Mouse (Mus musculus) forebrain, postnatal 0 days (tissue): ENCODE measurements at regions not wholly inside any gene's neighbourhood (a gene's known extent, or its start where the extent isn't known, plus 50 kb on each side); places are given as distances from the start of the nearest gene placed in this dataset.

Experiments used
- ATAC-seq: fragments of 200-750 bp; cut with Nextera tagmentation; 2 replicates; pipeline ENCODE4 v1.8.0; 2017; ENCODE audit warnings: mild to moderate bottlenecking, moderate library complexity
- DNase-seq: peaks from one replicate; pipeline ENCODE4 v3.0.0-alpha.2; 2015
- H3K27ac ChIP-seq: fragments of 300-500 bp; sonication (generic); 2 replicates; pipeline ENCODE4 v1.5.1; 2014; ENCODE audit warnings: low read depth, mild to moderate bottlenecking, antibody characterized with exemption, low read length, moderate library complexity, mixed read lengths
- H3K27me3 ChIP-seq: fragments of 300-500 bp; sonication (generic); 2 replicates; pipeline ENCODE4 v1.6.1; 2014; ENCODE audit warnings: mild to moderate bottlenecking, low read length, mixed read lengths; ENCODE audit not compliant: insufficient read depth
- H3K36me3 ChIP-seq: fragments of 300-500 bp; sonication (generic); 2 replicates; pipeline ENCODE4 v1.6.1; 2014; ENCODE audit warnings: mild to moderate bottlenecking, moderate library complexity; ENCODE audit not compliant: insufficient read depth
- H3K4me1 ChIP-seq: fragments of 300-500 bp; sonication (generic); 2 replicates; pipeline ENCODE4 v1.6.1; 2014; ENCODE audit warnings: antibody characterized with exemption; ENCODE audit not compliant: insufficient read depth
- H3K4me2 ChIP-seq: fragments of 300-500 bp; sonication (generic); 2 replicates; pipeline ENCODE4 v1.6.1; 2014; ENCODE audit warnings: low read depth, mild to moderate bottlenecking, moderate library complexity
- H3K4me3 ChIP-seq: fragments of 300-500 bp; sonication (generic); 2 replicates; pipeline ENCODE4 v1.5.1; 2014; ENCODE audit warnings: low read depth, low read length, mixed read lengths
- H3K9ac ChIP-seq: fragments of 300-500 bp; sonication (generic); 2 replicates; pipeline ENCODE4 v1.6.1; 2014; ENCODE audit warnings: mild to moderate bottlenecking
- H3K9me3 ChIP-seq: fragments of 300-500 bp; sonication (generic); 2 replicates; pipeline ENCODE4 v1.6.1; 2016; ENCODE audit warnings: low read length
- CTCF ChIP-seq: sonication (generic); IDR thresholded peaks from 2 replicates; pipeline ENCODE4 v1.5.1; 2016; ENCODE audit warnings: antibody characterized with exemption, control low read depth, low read depth
- WGBS: fragments of 180-500 bp; shearing (Covaris S2); extraction: QIAGEN DNeasy Blood & Tissue Kit; methylation state at CpG from one replicate; pipeline ENCODE4 v1.1.7; 2014; 5-methylcytosine and 5-hydroxymethylcytosine counted together

GRCm38 (mm10) chr11:7900266-7900665 is 686.5 kb upstream of the Igfbp3 start:
- no peak overlapping the region for H3K9ac ChIP-seq
- no peaks in the 10 kb centered on the region for H3K4me1 ChIP-seq
- no peaks in the 10 kb centered on the region for H3K27me3 ChIP-seq
- no peak overlapping the region for H3K27ac ChIP-seq
- H3K4me3 ChIP-seq, result no peak overlapping the region
- H3K36me3 ChIP-seq, result no peaks in the 10 kb centered on the region
- DNase-seq, result no peak
- TF ChIP-seq CTCF, result no peak
- no peak overlapping the region for H3K4me2 ChIP-seq
- H3K9me3 ChIP-seq, result no peaks in the 10 kb centered on the region
- ATAC-seq, result no peak

GRCm38 (mm10) chr11:7898204-7898603 is 684.5 kb upstream of the Igfbp3 start:
- no peak overlapping the region for H3K4me2 ChIP-seq
- DNase-seq (no peak), ATAC-seq (no peak)
- no peaks in the 10 kb centered on the region for H3K36me3 ChIP-seq
- no peaks in the 10 kb centered on the region for H3K9me3 ChIP-seq
- H3K4me3 ChIP-seq, result no peak overlapping the region
- 76% methylated on average over 5 of the region's 5 CpGs for WGBS
- no peaks in the 10 kb centered on the region for H3K27me3 ChIP-seq
- no peak overlapping the region for H3K9ac ChIP-seq
- H3K4me1 ChIP-seq, result no peaks in the 10 kb centered on the region
- TF ChIP-seq CTCF, result no peak
- H3K27ac ChIP-seq, result no peak overlapping the region

- DNase-seq, result no peak
- Histone ChIP-seq H3K27ac (no peak overlapping the region), H3K9ac (no peak overlapping the region), H3K4me1 (no peaks in the 10 kb centered on the region), H3K4me3 (no peak overlapping the region), H3K4me2 (no peak overlapping the region), H3K36me3 (no peaks in the 10 kb centered on the region), H3K27me3 (no peaks in the 10 kb centered on the region), H3K9me3 (no peaks in the 10 kb centered on the region)
- no peak for ATAC-seq
- 10% methylated on average over 2 of the region's 2 CpGs for WGBS
- TF ChIP-seq CTCF, result no peak
Measured at GRCm38 (mm10) chr11:7880506-7880905, 666.8 kb upstream of the Igfbp3 start.

GRCm38 (mm10) chr11:7864116-7864515 is 650.4 kb upstream of the Igfbp3 start:
- Histone ChIP-seq H3K9ac (no peak overlapping the region), H3K36me3 (no peaks in the 10 kb centered on the region), H3K27me3 (no peaks in the 10 kb centered on the region), H3K27ac (no peak overlapping the region), H3K9me3 (no peaks in the 10 kb centered on the region), H3K4me3 (no peak overlapping the region), H3K4me1 (no peaks in the 10 kb centered on the region), H3K4me2 (no peak overlapping the region)
- no peak for DNase-seq
- no peak for ATAC-seq
- TF ChIP-seq CTCF, result no peak
- 87% methylated on average over 3 of the region's 3 CpGs for WGBS

- DNase-seq (no peak), ATAC-seq (no peak)
- TF ChIP-seq CTCF, result no peak
- no peak overlapping the region for H3K9ac ChIP-seq
- H3K36me3 ChIP-seq, result no peaks in the 10 kb centered on the region
- H3K27me3 ChIP-seq, result no peaks in the 10 kb centered on the region
- H3K9me3 ChIP-seq, result no peaks in the 10 kb centered on the region
- H3K4me3 ChIP-seq, result no peak overlapping the region
- H3K27ac ChIP-seq, result no peak overlapping the region
- 82% methylated on average over 5 of the region's 5 CpGs for WGBS
- no peaks in the 10 kb centered on the region for H3K4me1 ChIP-seq
- no peak overlapping the region for H3K4me2 ChIP-seq
Measured at GRCm38 (mm10) chr11:7863711-7864110, 650.0 kb upstream of the Igfbp3 start.

GRCm38 (mm10) chr11:7862547-7862946 is 648.8 kb upstream of the Igfbp3 start:
- ATAC-seq, result no peak
- Histone ChIP-seq H3K9ac (no peak overlapping the region), H3K36me3 (no peaks in the 10 kb centered on the region), H3K27me3 (no peaks in the 10 kb centered on the region), H3K4me2 (no peak overlapping the region), H3K4me1 (no peaks in the 10 kb centered on the region), H3K4me3 (no peak overlapping the region), H3K9me3 (no peaks in the 10 kb centered on the region), H3K27ac (no peak overlapping the region)
- no peak for TF ChIP-seq CTCF
- no peak for DNase-seq

GRCm38 (mm10) chr11:7852612-7853011 is 638.9 kb upstream of the Igfbp3 start:
- 73% methylated on average over 2 of the region's 2 CpGs for whole genome bisulfite sequencing
- H3K9ac ChIP-seq, result no peak overlapping the region
- no peak overlapping the region for H3K4me3 ChIP-seq
- no peaks in the 10 kb centered on the region for H3K9me3 ChIP-seq
- no peak overlapping the region for H3K27ac ChIP-seq
- no peak for TF ChIP-seq CTCF
- no peaks in the 10 kb centered on the region for H3K4me1 ChIP-seq
- H3K27me3 ChIP-seq, result no peaks in the 10 kb centered on the region
- no peak for ATAC-seq
- no peak overlapping the region for H3K4me2 ChIP-seq
- no peak for DNase-seq
- no peaks in the 10 kb centered on the region for H3K36me3 ChIP-seq
